Mouse (Mus musculus) ES-Bruce4 (cell line): ENCODE data around the gene Ntsr1. TPM values are rescaled to one million over a fixed set of nuclear protein-coding genes. Genes with fewer than 3 reads are reported as not detected.
A peak's percentile ranks its signal among the peaks of the same experiment; 100 is the strongest.

Experiments used
- H3K27ac ChIP-seq: 2 replicates; pipeline ENCODE4 v1.5.1; 2012; ENCODE audit warnings: low read length, inconsistent platforms; ENCODE audit not compliant: insufficient read depth
- H3K27me3 ChIP-seq: 2 replicates; pipeline ENCODE4 v1.6.1; 2012; ENCODE audit warnings: mild to moderate bottlenecking, low read length, inconsistent platforms; ENCODE audit not compliant: control insufficient read depth, poor library complexity, insufficient read depth, severe bottlenecking
- H3K36me3 ChIP-seq: 2 replicates; pipeline ENCODE4 v1.6.1; 2012; ENCODE audit warnings: inconsistent platforms, mild to moderate bottlenecking, low read length, moderate library complexity; ENCODE audit not compliant: control insufficient read depth, poor library complexity, insufficient read depth, severe bottlenecking
- H3K4me1 ChIP-seq: one replicate; pipeline ENCODE4 v1.8.1; 2011; ENCODE audit warnings: low read length; ENCODE audit not compliant: control insufficient read depth, insufficient read depth
- H3K4me3 ChIP-seq: 2 replicates; pipeline ENCODE4 v1.5.1; 2011; ENCODE audit warnings: low read depth, mild to moderate bottlenecking, low read length
- H3K9ac ChIP-seq: 2 replicates; pipeline ENCODE4 v1.6.1; 2012; ENCODE audit warnings: low read depth, mild to moderate bottlenecking, inconsistent platforms; ENCODE audit not compliant: poor library complexity, severe bottlenecking
- H3K9me3 ChIP-seq: replicated peaks from 2 replicates; pipeline ENCODE4 v1.6.1; 2012; ENCODE audit warnings: mild to moderate bottlenecking, low read length, inconsistent platforms; ENCODE audit not compliant: control insufficient read depth, poor library complexity, insufficient read depth, severe bottlenecking
- CTCF ChIP-seq: IDR thresholded peaks from one replicate; pipeline ENCODE4 v1.8.1; 2011; ENCODE audit warnings: low read depth, low read length
- EP300 ChIP-seq: IDR thresholded peaks from 2 replicates; pipeline ENCODE4 v1.6.1; 2011; ENCODE audit warnings: low read depth, low read length; ENCODE audit not compliant: insufficient read depth
- POLR2A ChIP-seq: IDR thresholded peaks from one replicate; pipeline ENCODE4 v1.8.1; 2011; ENCODE audit warnings: low read length; ENCODE audit not compliant: insufficient read depth
- polyA plus RNA-seq: library from polyadenylated mRNA; stranded (reverse); fragments of >200 nt; gene quantifications from 2 replicates; pipeline ENCODE4 v1.2.4, GENCODE M21; 2011; ENCODE audit warnings: low read depth; ENCODE audit not compliant: missing spikeins, insufficient read depth, insufficient read length

The Ntsr1 gene
- polyA plus RNA-seq, 1 experiment = not detected

- Histone ChIP-seq H3K36me3 (no peaks in the 10 kb centered on the region), H3K4me3 (no peak overlapping the region), H3K9ac (no peak overlapping the region), H3K4me1 (no peaks in the 10 kb centered on the region), H3K27ac (no peak overlapping the region), H3K27me3 (no peaks in the 10 kb centered on the region), H3K9me3 (no peaks in the 10 kb centered on the region)
- TF ChIP-seq EP300 (no peak), CTCF (peak; percentile 42), POLR2A (no peak)
Observed at GRCm38 (mm10) chr2:180473080-180473440, 26.7 kb upstream of the Ntsr1 start.

- Histone ChIP-seq H3K36me3 (no peaks in the 10 kb centered on the region), H3K9me3 (no peaks in the 10 kb centered on the region), H3K27ac (no peak overlapping the region), H3K4me1 (no peaks in the 10 kb centered on the region), H3K9ac (no peak overlapping the region), H3K4me3 (no peak overlapping the region), H3K27me3 (no peaks in the 10 kb centered on the region)
- TF ChIP-seq EP300 (no peak), CTCF (no peak), POLR2A (no peak)
Observed at GRCm38 (mm10) chr2:180474864-180475263, 24.9 kb upstream of the Ntsr1 start.

GRCm38 (mm10) chr2:180482274-180482673, 17.5 kb upstream of the Ntsr1 start:
- H3K36me3 ChIP-seq = no peaks in the 10 kb centered on the region
- no peaks in the 10 kb centered on the region for H3K4me1 ChIP-seq
- H3K9me3 ChIP-seq = no peaks in the 10 kb centered on the region
- H3K27me3 ChIP-seq = no peaks in the 10 kb centered on the region
- no peak for TF ChIP-seq POLR2A
- TF ChIP-seq EP300 = no peak
- no peak for TF ChIP-seq CTCF
- no peak overlapping the region for H3K9ac ChIP-seq
- no peak overlapping the region for H3K4me3 ChIP-seq
- H3K27ac ChIP-seq = no peak overlapping the region

GRCm38 (mm10) chr2:180484882-180485281, 14.9 kb upstream of the Ntsr1 start:
- TF ChIP-seq CTCF = no peak
- no peaks in the 10 kb centered on the region for H3K27me3 ChIP-seq
- no peak overlapping the region for H3K27ac ChIP-seq

GRCm38 (mm10) chr2:180485306-180485705, 14.5 kb upstream of the Ntsr1 start:
- Histone ChIP-seq H3K4me1 (peaks cover 2% of the 10 kb centered on the region), H3K9ac (no peak overlapping the region), H3K9me3 (no peaks in the 10 kb centered on the region), H3K36me3 (no peaks in the 10 kb centered on the region), H3K27ac (no peak overlapping the region), H3K4me3 (no peak overlapping the region), H3K27me3 (no peaks in the 10 kb centered on the region)
- TF ChIP-seq POLR2A (no peak), CTCF (no peak), EP300 (no peak)

More at GRCm38 (mm10) chr2:180484882-180485281, 14.9 kb upstream of the Ntsr1 start:
- Histone ChIP-seq H3K36me3 (no peaks in the 10 kb centered on the region), H3K9ac (no peak overlapping the region), H3K4me1 (peaks cover 2% of the 10 kb centered on the region), H3K9me3 (no peaks in the 10 kb centered on the region), H3K4me3 (no peak overlapping the region)

GRCm38 (mm10) chr2:180488210-180488751, 11.5 kb upstream of the Ntsr1 start:
- no peak overlapping the region for H3K9ac ChIP-seq
- H3K27me3 ChIP-seq = no peaks in the 10 kb centered on the region
- no peaks in the 10 kb centered on the region for H3K9me3 ChIP-seq
- H3K27ac ChIP-seq = no peak overlapping the region
- no peak overlapping the region for H3K4me3 ChIP-seq
- TF ChIP-seq EP300 (no peak), POLR2A (no peak), CTCF (no peak)
- no peaks in the 10 kb centered on the region for H3K36me3 ChIP-seq
- peaks cover 2% of the 10 kb centered on the region for H3K4me1 ChIP-seq
